Mouse (Mus musculus): Measurements from ENCODE around the gene Cbr4.

GRCm38 (mm10) chr8:61462221-61462620 lies 25.3 kb upstream of the Cbr4 start:
- TF ChIP-seq CTCF (conservative IDR thresholded peaks at IDR 0.05; ENCODE audit: low read length): no peak
- no peak for TF ChIP-seq POU5F1 (IDR thresholded peaks at IDR 0.05; ENCODE audit: borderline replicate concordance, low read length)
- no peak for TF ChIP-seq NANOG (IDR thresholded peaks at IDR 0.05; ENCODE audit: borderline replicate concordance, low read length)

All from E14TG2a.4 (cell line).